Comparison of ENCODE assay signal across 29 mouse cellular contexts in genomic region chr5:76609702-76610370, GRCm38 (mm10). TPM values are rescaled to one million over a fixed set of nuclear protein-coding genes. Genes with fewer than 3 reads are reported as not detected.
DNase-seq lines count a peak whose midpoint lies in the region; ATAC-seq and TF ChIP-seq lines count a peak whose summit lies in the region.
"Had no signal": no experiment of that assay in that cellular context is flagged by ENCODE, and none has a peak within 500 bp of the region (broad histone marks: within the 10 kb centered on the region; RNA-seq: fewer than 3 reads in every experiment).

No protein-coding gene starts in this region.

- peak; percentile 48 for ATAC-seq in liver, postnatal 0 days
- ATAC-seq in intestine, postnatal 0 days, result peak; percentile 97
- ATAC-seq in stomach, embryonic 15.5 days (ENCODE audit: insufficient read depth, low FRiP score, low read depth), result peak; percentile 79
- ATAC-seq: forebrain, embryonic 15.5 days had no signal

- no peak overlapping the region for H3K27ac ChIP-seq in liver, postnatal 0 days (ENCODE audit: low read depth)
- peak overlapping the region; percentile 68 for H3K27ac ChIP-seq in intestine, postnatal 0 days (ENCODE audit: low read depth, low read length)
- no peak overlapping the region for H3K27ac ChIP-seq in stomach, embryonic 15.5 days
- H3K27ac ChIP-seq: embryonic facial prominence, embryonic 10.5 days; embryonic facial prominence, embryonic 13.5 days; forebrain, embryonic 12.5 days; forebrain, embryonic 15.5 days; heart, embryonic 10.5 days; heart, embryonic 13.5 days; hindbrain, embryonic 12.5 days; hindbrain, embryonic 15.5 days had no signal

- TF ChIP-seq EP300 in liver, postnatal 0 days (IDR thresholded peaks at IDR 0.05; ENCODE audit: low read depth), result no peak

- WGBS in liver, postnatal 0 days (ENCODE audit: insufficient replicate concordance), result 86% methylated on average over 8 of the region's 8 CpGs
- 58% methylated on average over 8 of the region's 8 CpGs for WGBS in intestine, postnatal 0 days
- 89% methylated on average over 8 of the region's 8 CpGs for WGBS in stomach, embryonic 15.5 days
- 90% methylated on average over 8 of the region's 8 CpGs for WGBS in lung, adult 2 months

- no peaks in the 10 kb centered on the region for H3K9me3 ChIP-seq in liver, postnatal 0 days (ENCODE audit: low read length)
- H3K9me3 ChIP-seq in intestine, postnatal 0 days (ENCODE audit: control insufficient read depth), result no peaks in the 10 kb centered on the region
- H3K9me3 ChIP-seq in stomach, embryonic 15.5 days, result no peaks in the 10 kb centered on the region
- H3K9me3 ChIP-seq: embryonic facial prominence, embryonic 10.5 days; embryonic facial prominence, embryonic 13.5 days; forebrain, embryonic 12.5 days; forebrain, embryonic 15.5 days; G1E; heart, embryonic 13.5 days; hindbrain, embryonic 12.5 days; hindbrain, embryonic 15.5 days had no signal

- no peak for DNase-seq in liver, postnatal 0 days
- no peak for DNase-seq in liver
- DNase-seq in yolk sac, embryonic 10.5 days (ENCODE audit: low spot score), result peak; percentile 67
- no peak for DNase-seq in left cerebral cortex, adult 18-20 months (ENCODE audit: low spot score in 2 of 2)
- DNase-seq in urinary bladder, adult 2 months (ENCODE audit: low spot score), result no peak
- no peak for DNase-seq in lung, adult 2 months
- DNase-seq: adrenal gland, adult 8-10 months; adrenal gland, postnatal 25 days; B cell, adult 2 months; cerebellum, adult 11-12 months; cerebellum, adult 8-10 months; cerebellum, postnatal 10 days; cerebellum, postnatal 36 days; embryo, embryonic 11 days; gastrocnemius, postnatal 25 days; heart, adult 18-20 months had no signal

- H3K27me3 ChIP-seq in liver, postnatal 0 days (ENCODE audit: insufficient read depth, low read length), result no peaks in the 10 kb centered on the region
- no peaks in the 10 kb centered on the region for H3K27me3 ChIP-seq in intestine, postnatal 0 days (replicated peaks; ENCODE audit: control insufficient read depth, insufficient read depth, low read length)
- H3K27me3 ChIP-seq in stomach, embryonic 15.5 days (replicated peaks), result no peaks in the 10 kb centered on the region
- H3K27me3 ChIP-seq: CH12.LX; embryonic facial prominence, embryonic 13.5 days; forebrain, embryonic 12.5 days; forebrain, embryonic 15.5 days; heart, embryonic 13.5 days; hindbrain, embryonic 12.5 days; hindbrain, embryonic 15.5 days had no signal

- no peak overlapping the region for H3K4me2 ChIP-seq in liver, postnatal 0 days (ENCODE audit: low read depth, low read length)
- H3K4me2 ChIP-seq in intestine, postnatal 0 days (replicated peaks; ENCODE audit: low read depth), result 0 out of 2 replicates have a peak overlapping the region, but pooled peaks have one; percentile 35
- H3K4me2 ChIP-seq in stomach, embryonic 15.5 days, result no peak overlapping the region
- H3K4me2 ChIP-seq: embryonic facial prominence, embryonic 13.5 days; forebrain, embryonic 12.5 days; forebrain, embryonic 15.5 days; heart, embryonic 13.5 days; hindbrain, embryonic 12.5 days; hindbrain, embryonic 15.5 days had no signal

- no peak for TF ChIP-seq CTCF in liver, postnatal 0 days (IDR thresholded peaks at IDR 0.05; ENCODE audit: low read depth)
- TF ChIP-seq CTCF in intestine, postnatal 0 days (IDR thresholded peaks at IDR 0.05; ENCODE audit: low read depth), result no peak
- no peak for TF ChIP-seq CTCF in lung, adult 2 months (IDR thresholded peaks at IDR 0.05; ENCODE audit: insufficient read depth, low read length)

- H3K4me1 ChIP-seq in liver, postnatal 0 days (ENCODE audit: insufficient read depth), result no peaks in the 10 kb centered on the region
- no peaks in the 10 kb centered on the region for H3K4me1 ChIP-seq in intestine, postnatal 0 days (replicated peaks; ENCODE audit: control insufficient read depth, insufficient read depth, low read length)
- no peaks in the 10 kb centered on the region for H3K4me1 ChIP-seq in stomach, embryonic 15.5 days
- no peaks in the 10 kb centered on the region for H3K4me1 ChIP-seq in lung, adult 2 months (ENCODE audit: control insufficient read depth, insufficient read depth, low read length)
- H3K4me1 ChIP-seq: embryonic facial prominence, embryonic 10.5 days; embryonic facial prominence, embryonic 13.5 days; forebrain, embryonic 12.5 days; forebrain, embryonic 15.5 days; heart, embryonic 10.5 days; hindbrain, embryonic 12.5 days; hindbrain, embryonic 15.5 days had no signal

- no peak overlapping the region for H3K4me3 ChIP-seq in liver, postnatal 0 days (ENCODE audit: low read depth, low read length)
- no peak overlapping the region for H3K4me3 ChIP-seq in intestine, postnatal 0 days (ENCODE audit: low read depth, low read length)
- no peak overlapping the region for H3K4me3 ChIP-seq in stomach, embryonic 15.5 days (replicated peaks)
- no peak overlapping the region for H3K4me3 ChIP-seq in lung, adult 2 months (replicated peaks; ENCODE audit: extremely low read depth, low read depth, low read length)
- H3K4me3 ChIP-seq: embryonic facial prominence, embryonic 10.5 days; embryonic facial prominence, embryonic 13.5 days; erythroblast, embryonic 14.5 days; forebrain, embryonic 12.5 days; forebrain, embryonic 15.5 days; heart, embryonic 10.5 days; heart, embryonic 13.5 days; hindbrain, embryonic 12.5 days; hindbrain, embryonic 15.5 days had no signal

- TF ChIP-seq POLR2A in lung, adult 2 months (IDR thresholded peaks at IDR 0.05; ENCODE audit: borderline replicate concordance, extremely low read depth, low read depth, low read length), result no peak

- no peak overlapping the region for H3K9ac ChIP-seq in liver, postnatal 0 days (replicated peaks)
- no peak overlapping the region for H3K9ac ChIP-seq in intestine, postnatal 0 days (ENCODE audit: low read depth, low read length)
- H3K9ac ChIP-seq in stomach, embryonic 15.5 days, result no peak overlapping the region
- H3K9ac ChIP-seq: embryonic facial prominence, embryonic 13.5 days; forebrain, embryonic 12.5 days; forebrain, embryonic 15.5 days; heart, embryonic 13.5 days; hindbrain, embryonic 12.5 days; hindbrain, embryonic 15.5 days had no signal

- peaks cover 29% of the 10 kb centered on the region for H3K36me3 ChIP-seq in liver, postnatal 0 days (replicated peaks; ENCODE audit: insufficient read depth, low read length)
- peaks cover 34% of the 10 kb centered on the region for H3K36me3 ChIP-seq in intestine, postnatal 0 days (ENCODE audit: control insufficient read depth, insufficient read depth)
- peaks cover 13% of the 10 kb centered on the region for H3K36me3 ChIP-seq in stomach, embryonic 15.5 days

RNA-seq across cellular contexts. Expression of gene Cep135, which starts 21.3 kb away (rescaled TPM):
- polyA plus RNA-seq in liver, postnatal 0 days (2015; fragmentation: Nextera tagmentation; extraction: Ambion mirVana), result 2.2 and 2.7 TPM in 2 replicates
- polyA plus RNA-seq in intestine, postnatal 0 days (2015; fragmentation: Nextera tagmentation; extraction: Ambion mirVana), result 1.9 TPM in 2 replicates
- polyA plus RNA-seq in stomach, embryonic 15.5 days (2015; fragmentation: Nextera tagmentation; extraction: Ambion mirVana), result 6.7 and 7.1 TPM in 2 replicates
- total RNA-seq in left cerebral cortex, adult 18-20 months (2021), result 1 to 10 TPM; 5.4 to 7.2 TPM
- polyA plus RNA-seq in urinary bladder, adult 2 months (2012; rRNA removed), result 3.6 and 3.9 TPM in 2 replicates
- 1.3 and 1.8 TPM in 2 replicates for polyA plus RNA-seq in lung, adult 2 months (2012; rRNA removed)

RNA-seq across cellular contexts. Expression of gene C530008M17Rik, which starts 46.5 kb away (rescaled TPM):
- polyA plus RNA-seq in liver, postnatal 0 days (2015; fragmentation: Nextera tagmentation; extraction: Ambion mirVana), result 2.5 and 3.9 TPM in 2 replicates
- polyA plus RNA-seq in intestine, postnatal 0 days (2015; fragmentation: Nextera tagmentation; extraction: Ambion mirVana), result 15.3 and 18.1 TPM in 2 replicates
- polyA plus RNA-seq in stomach, embryonic 15.5 days (2015; fragmentation: Nextera tagmentation; extraction: Ambion mirVana), result 15.8 and 18.0 TPM in 2 replicates
- 10 to 100 TPM; 49.9 to 57.4 TPM for total RNA-seq in left cerebral cortex, adult 18-20 months (2021)
- polyA plus RNA-seq in urinary bladder, adult 2 months (2012; rRNA removed), result 3.2 and 3.9 TPM in 2 replicates
- polyA plus RNA-seq in lung, adult 2 months (2012; rRNA removed), result 4.9 and 6.0 TPM in 2 replicates
